Mouse (Mus musculus): Measurements from ENCODE around the gene Gps2.
A peak's percentile ranks its signal among the peaks of the same experiment; 100 is the strongest.
"Not testable (repeated sequence)": the region's sequence is repeated elsewhere in the genome, so short reads cannot be mapped to it uniquely, and the experiment has no call there.

The Gps2 gene

DNA sequence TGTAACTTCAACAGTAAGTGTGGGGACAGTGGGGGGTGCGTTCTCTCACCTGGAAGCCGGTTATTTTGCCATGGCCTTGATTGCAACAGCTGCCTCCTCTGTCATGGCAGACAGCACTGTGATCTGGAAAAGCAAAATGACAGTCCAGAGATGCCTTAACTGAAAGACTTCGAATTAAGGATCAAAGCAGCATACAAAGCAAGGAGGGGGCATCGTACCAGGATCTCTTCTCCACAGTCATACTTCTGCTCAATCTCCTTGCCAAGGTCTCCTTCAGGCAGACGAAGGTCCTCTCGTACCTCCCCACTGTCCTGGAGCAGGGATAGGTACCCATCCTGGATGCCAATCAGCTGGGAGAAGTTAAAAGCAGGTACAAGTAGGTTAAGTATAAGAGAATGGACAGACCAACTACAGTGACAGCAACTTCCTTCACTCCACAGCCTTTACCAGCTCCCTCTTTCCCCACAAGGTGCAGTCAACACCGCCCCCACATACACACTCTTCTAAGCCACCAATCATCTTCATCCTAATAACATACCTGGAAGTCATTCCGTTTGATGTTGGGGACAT is 3.8 kb downstream of the Gps2 start:
- DNase-seq: no peak

DNA sequence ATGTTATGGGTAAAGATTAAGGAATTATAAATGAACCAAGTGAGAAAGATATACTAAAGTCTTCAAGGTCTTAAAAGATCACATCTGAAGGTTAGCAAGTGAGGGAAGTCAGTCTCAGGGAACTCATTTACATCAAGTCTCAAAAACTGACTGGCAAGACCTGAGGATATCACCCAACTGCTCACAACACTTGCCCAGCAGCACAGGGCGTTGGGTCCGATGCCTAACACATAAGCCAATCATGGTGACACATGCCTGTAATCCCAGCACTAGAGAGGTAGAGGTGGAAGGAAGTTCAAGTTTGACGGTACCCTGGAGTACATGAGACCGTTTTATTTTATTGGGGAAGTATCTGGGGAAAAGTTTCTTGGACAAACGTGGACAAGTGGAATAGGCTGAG is 4.4 kb downstream of the Gps2 start:
- no peak for DNase-seq

DNA sequence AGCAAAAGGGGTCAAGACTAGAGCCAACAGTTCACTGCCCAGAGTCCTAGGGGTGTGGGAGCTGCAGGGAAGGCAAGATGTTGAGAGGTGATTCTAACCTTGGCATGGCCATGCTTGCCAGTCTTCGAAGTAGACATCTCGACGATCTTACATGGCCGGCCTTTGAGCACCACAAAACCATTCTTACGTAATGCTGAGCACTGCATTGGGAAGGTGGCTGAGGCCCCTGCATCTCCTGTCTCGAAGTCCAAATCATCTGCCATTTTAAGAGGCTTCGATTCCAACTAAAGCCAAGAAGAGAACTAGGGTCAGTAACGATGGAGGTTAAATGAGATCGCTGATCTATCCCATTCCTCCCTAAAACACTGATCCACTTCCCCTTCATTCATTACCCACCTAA is 5.4 kb downstream of the Gps2 start:
- no peak for DNase-seq

DNA sequence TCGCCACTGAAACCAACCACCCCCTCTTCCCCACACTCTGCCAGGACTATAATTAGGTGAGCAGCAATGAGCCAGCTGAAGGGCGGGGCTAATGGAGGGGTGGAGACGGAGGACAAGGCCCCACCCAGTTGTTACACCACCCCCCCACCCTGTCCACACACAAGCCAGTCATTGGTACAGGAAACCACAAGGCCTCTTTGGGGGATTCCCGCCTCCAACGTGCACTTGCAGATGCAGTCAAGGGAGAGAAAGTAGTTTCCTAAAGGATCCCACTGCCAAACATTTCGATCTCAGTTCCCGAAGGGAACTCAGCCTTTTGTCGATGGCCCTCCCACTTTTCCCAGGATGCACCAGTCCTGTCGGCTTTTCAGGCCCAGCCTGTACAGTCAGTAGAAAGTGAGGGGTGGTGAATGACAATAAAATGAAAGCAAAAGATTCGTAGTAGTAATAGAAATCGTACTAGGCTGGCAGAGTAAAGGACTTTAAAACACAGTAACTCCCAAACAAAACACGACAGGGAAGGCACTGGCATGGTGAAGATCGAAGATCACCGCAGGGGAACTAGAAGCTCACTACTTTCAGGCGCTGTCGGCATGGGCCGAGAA is 6.1 kb downstream of the Gps2 start:
- DNase-seq: peak; percentile 84 to 88

DNA sequence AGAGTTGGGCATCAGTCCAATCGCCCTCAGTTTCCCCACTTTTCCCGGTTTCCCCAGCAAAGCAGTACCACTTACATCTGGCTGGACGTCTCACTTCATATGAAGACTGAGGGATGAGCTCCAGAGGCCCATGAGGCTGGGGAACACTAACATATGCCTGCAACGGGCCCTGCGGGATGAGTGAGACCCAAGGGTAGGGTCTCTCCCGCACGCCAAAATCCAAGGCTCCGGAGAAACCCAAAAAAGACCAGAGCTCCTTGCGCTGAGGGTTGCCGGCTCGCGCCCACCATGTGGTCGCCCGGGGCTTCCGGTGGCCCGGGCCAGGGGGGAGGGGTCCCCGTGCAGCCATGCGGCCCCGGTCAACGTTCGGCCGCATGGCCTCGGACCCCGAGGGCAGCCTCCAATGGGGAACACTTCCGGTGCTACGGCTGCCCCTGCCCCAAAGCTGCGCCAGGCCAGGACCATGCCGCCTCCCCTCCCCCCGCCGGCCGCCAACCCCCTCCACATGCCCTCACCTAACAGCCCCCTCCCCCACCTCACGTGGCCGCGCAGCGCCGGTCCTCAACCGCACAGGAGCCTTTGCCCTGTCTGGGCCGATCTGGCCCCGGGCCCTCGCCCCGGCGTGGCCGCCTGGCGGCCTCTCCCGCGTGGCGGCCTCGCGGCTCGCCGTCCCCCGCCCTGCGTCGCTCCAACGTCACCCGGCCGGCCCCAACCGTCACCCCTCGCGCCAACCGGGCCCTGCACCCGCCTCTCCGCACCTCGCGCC is 6.8 kb downstream of the Gps2 start:
- DNase-seq: no peak

- peak; percentile 100 for DNase-seq
Observed at GRCm38 (mm10) chr11:69921114-69922011, 7.7 kb downstream of the Gps2 start, which contains the start of gene Eif5a. TSS of gene Eif5a (minus strand) at chr11:69921958.

DNA sequence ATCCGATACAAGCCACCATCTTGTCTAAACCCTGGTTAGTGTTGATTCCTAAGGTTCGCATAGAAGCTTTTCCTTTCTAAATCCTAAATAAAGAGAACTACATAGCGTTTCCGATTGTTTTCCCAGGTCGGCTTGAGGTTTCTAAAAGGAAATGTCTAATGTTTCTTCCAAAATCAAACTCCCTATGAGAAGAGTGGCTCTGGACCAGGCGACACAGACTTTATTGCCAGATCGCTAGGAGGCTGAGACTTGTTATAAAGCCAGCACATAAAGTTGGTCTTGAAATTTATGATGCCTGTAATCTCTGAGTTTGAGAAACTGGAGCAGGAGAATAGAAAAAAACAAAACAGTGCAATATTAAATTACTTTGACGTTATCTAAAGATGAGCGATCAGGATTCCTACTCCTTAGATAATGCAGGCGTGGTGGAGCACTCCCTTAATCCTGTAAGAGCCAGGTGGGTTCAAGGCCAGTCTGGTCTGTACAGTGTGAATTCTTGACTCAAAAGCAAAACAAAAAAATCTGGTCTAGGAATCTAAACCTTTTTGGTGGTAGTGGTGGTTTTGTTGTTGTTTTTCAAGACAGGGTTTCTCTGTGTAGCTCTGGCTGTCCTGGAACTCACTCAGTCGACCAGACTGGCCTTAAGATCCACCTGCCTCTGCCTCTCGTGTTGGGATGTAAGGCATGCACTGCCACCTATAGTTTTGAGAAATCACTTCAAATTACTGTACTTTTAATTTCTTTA is 8.5 kb downstream of the Gps2 start:
- DNase-seq: no peak

- DNase-seq: no peak
Observed at GRCm38 (mm10) chr11:69922796-69923195, 9.1 kb downstream of the Gps2 start.

- DNase-seq: no peak
Observed at GRCm38 (mm10) chr11:69927501-69927900, 13.8 kb downstream of the Gps2 start.

DNA sequence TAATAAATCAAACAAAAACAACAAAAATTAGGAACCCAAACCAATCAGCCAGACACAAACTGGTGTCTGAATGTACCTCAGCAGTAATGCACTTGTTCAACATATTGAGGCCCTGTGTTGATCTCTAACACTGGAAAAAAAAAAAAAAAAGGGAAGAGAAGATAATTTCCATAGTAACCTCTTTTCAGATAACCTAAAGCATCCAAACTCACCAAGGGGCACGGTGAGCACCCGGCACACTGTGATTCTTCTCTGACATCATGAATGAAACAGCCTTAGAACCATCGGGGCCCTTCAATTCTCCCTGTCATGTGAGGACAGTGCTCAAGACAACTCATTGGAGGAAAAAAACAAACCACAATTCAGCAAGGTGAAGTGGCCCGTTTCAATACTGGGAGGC is 16.0 kb downstream of the Gps2 start:
- no peak for DNase-seq

- DNase-seq: not testable (repeated sequence)
Observed at GRCm38 (mm10) chr11:69930176-69930575, 16.5 kb downstream of the Gps2 start.

DNA sequence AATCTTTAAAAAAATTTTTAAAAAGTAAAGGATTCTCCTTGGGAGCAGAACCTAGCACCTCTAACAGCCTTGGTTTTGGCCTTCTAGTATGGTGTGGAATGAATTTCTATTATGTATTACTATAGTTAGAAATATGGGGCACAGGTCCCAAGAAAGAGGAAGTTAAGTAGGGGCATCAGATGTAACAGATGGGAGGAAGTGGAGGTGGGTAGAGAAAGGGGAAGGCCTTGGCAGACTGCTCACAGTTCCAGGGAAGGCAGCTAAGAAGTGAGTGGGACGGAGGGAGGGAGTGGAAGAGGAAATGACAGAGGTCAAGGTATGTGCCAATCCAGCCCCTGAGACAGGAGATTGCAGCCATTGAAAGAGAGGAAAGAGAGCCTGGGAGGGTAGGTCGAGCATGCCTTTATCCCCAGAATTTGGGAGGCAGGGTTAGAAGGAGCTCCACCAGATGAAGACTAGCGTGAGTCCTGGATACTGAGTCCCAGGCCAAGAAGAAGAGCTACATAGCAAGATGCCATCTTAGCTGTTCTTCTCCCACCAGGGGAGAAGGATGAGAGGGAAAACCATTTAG is 17.4 kb downstream of the Gps2 start:
- DNase-seq: no peak

GRCm38 (mm10) chr11:69931769-69932168 is 18.1 kb downstream of the Gps2 start:
- DNase-seq: no peak

GRCm38 (mm10) chr11:69932254-69932653 is 18.6 kb downstream of the Gps2 start:
- DNase-seq: no peak

DNA sequence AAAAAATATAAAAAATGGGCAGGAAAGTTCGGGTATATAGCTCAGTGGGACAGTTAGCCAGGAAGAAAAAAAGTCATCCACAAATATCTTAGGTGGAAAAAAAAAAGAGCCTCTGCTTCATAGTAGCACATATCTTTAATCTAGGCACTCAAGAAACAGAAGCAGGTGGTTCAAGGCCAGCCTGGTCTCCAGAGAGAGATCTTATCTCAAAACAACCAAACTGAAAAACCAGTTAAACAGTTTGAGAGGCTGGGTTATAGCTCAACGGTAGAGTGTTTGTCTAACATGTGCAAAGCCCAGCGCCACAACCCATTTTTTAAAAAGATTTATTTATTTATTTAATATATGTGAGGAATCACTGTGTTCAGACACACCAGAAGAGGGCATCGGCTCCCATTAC is 19.4 kb downstream of the Gps2 start:
- DNase-seq: no peak

- DNase-seq: peak; percentile 81 to 91
Observed at GRCm38 (mm10) chr11:69934169-69934568, 20.5 kb downstream of the Gps2 start.

- no peak for DNase-seq
Observed at GRCm38 (mm10) chr11:69934681-69935080, 21.0 kb downstream of the Gps2 start.

- DNase-seq: peak; percentile 88 to 90
Observed at GRCm38 (mm10) chr11:69935137-69935879, 21.6 kb downstream of the Gps2 start, which contains the start of gene Ybx2. TSS of gene Ybx2 (plus strand) at chr11:69935796.

DNA sequence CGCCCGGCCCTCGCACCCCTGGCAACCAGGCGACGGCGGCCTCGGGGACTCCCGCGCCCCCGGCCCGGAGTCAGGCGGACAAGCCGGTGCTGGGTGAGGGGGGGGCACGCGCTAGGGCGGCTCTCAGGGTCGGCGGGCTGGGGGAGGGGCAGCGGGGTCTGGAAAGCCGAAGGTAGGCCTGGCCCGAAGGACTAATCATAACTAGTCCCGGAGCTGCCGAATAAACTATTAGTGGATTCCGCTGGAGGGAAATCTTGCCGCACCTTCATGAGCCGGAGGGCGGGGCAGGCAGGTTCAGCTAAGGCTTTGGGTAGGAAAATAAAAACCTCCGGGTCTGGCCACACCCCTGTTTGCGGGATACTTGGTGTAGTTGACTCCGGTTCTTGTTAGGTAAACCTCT is 22.5 kb downstream of the Gps2 start:
- DNase-seq: peak; percentile 43 to 53

DNA sequence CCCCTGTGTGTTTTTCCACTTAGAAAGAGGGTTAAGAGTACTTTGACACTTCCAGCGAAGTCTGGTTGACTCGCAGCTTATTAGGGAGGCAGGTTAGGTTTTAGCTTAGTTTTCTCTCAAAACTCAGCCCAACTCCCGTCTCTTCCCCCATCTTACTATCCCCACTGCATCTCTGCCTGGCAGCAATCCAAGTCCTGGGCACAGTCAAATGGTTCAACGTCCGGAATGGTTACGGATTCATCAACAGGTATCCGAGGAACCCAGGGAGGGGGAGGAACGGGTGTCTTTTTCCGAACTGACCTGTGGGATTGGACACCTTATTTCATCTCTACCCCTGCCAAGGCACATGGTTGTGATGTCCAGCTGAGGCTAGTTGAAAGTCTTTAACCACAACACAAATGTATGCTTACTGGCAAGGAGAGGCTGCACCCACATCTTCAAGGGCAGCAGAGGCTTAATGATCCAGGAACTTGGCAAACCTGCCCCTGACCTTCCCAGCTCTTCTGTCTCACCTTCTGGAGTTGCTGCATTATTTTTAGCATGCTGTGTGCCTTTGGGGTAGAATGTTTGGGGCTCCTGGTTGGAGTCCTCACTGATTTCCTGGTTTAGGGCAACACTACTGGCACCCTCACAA is 23.1 kb downstream of the Gps2 start:
- DNase-seq: peak; percentile 49 to 71

DNA sequence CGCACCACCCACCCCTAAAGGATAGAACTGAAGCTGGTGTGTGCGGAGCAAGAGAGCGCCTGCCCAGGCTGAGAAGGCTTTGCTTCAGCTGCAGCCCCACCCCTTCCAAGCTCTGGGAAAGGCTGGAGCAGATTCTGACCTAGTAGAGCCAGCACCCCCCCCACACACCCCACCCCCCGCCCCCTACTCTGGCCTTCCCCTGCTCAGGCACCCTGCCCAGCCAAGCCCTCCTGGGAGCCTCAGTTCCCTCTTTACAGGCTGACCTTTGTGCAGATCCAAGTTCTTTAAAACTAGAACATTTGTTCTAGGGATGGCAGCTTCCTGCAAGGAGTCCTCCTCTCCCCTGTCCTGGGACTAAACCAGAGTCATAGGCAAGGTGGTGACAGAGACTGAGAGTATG is 23.7 kb downstream of the Gps2 start:
- DNase-seq: peak in 1 of 2 experiments; percentile 53

Measured in kidney, adult 8-10 months (tissue).